Mouse (Mus musculus) heart, postnatal 4 days (tissue): Measurements from ENCODE around the gene Zbbx. TPM values are rescaled to one million over a fixed set of nuclear protein-coding genes. Genes with fewer than 3 reads are reported as not detected.

Experiments
- DNase-seq: peaks from one replicate; pipeline ENCODE4 v3.0.0; 2021
- total RNA-seq, 2 experiments: library from RNA; stranded (reverse); gene quantifications; 2 replicates each; pipeline ENCODE4 v1.2.3; 2021

Gene Zbbx
- total RNA-seq, result not detected

- DNase-seq, result peak; percentile 20
These were observed at the start of gene Zbbx for GRCm38 (mm10) chr3:75164838-75165496. Zbbx (minus strand) TSS chr3:75165034.

GRCm38 (mm10) chr3:75202808-75203503, 38.1 kb upstream of the Zbbx start:
- DNase-seq, result peak; percentile 60

GRCm38 (mm10) chr3:75182606-75183005, 17.8 kb upstream of the Zbbx start:
- no peak for DNase-seq

GRCm38 (mm10) chr3:75141876-75142275, 23.0 kb downstream of the Zbbx start:
- DNase-seq, result no peak

- no peak for DNase-seq
These were observed 60.0 kb downstream of the Zbbx start for GRCm38 (mm10) chr3:75104867-75105266.

GRCm38 (mm10) chr3:75085762-75086161, 79.1 kb downstream of the Zbbx start:
- no peak for DNase-seq

- no peak for DNase-seq
These were observed 85.9 kb downstream of the Zbbx start for GRCm38 (mm10) chr3:75078906-75079305.

- DNase-seq, result no peak
These were observed 155.1 kb downstream of the Zbbx start for GRCm38 (mm10) chr3:75009701-75010100.

Other genes with a start within 250 kb of the Zbbx start
- gene Serpini2, start 105.0 kb upstream of the Zbbx start, total RNA-seq, result not detected